Mouse (Mus musculus) erythroblast, adult 5-6 weeks (primary cell): ENCODE measurements around the gene Nkapd1. TPM values are rescaled to one million over a fixed set of nuclear protein-coding genes. Genes with fewer than 3 reads are reported as not detected.
"Not testable (repeated sequence)": the region's sequence is repeated elsewhere in the genome, so short reads cannot be mapped to it uniquely, and the experiment has no call there.

Experiments used
- ATAC-seq: replicated peaks from 2 replicates; pipeline ENCODE4 v1.8.0; 2016; ENCODE audit warnings: moderate number of reproducible peaks, mild to moderate bottlenecking, moderate TSS enrichment, inconsistent platforms; ENCODE audit not compliant: poor library complexity, low FRiP score, severe bottlenecking
- total RNA-seq, 2 experiments: library from RNA; stranded (forward) in 1 of 2; stranded (reverse) in 1 of 2; fragments of 150-400 nt in 1 of 2; fragments of 200-764, 138-1000 nt in 1 of 2; gene quantifications; 2 replicates each; pipeline versions ENCODE4 v1.2.3 to v1.2.4; 2015 to 2017; ENCODE audit warnings: low replicate concordance in 2 of 2

The Nkapd1 gene
- total RNA-seq (2015; ENCODE audit: low replicate concordance): 9.0 and 15.3 TPM in 2 replicates
- 5.3 and 7.2 TPM in 2 replicates for total RNA-seq (2017; ENCODE audit: low replicate concordance)

DNA sequence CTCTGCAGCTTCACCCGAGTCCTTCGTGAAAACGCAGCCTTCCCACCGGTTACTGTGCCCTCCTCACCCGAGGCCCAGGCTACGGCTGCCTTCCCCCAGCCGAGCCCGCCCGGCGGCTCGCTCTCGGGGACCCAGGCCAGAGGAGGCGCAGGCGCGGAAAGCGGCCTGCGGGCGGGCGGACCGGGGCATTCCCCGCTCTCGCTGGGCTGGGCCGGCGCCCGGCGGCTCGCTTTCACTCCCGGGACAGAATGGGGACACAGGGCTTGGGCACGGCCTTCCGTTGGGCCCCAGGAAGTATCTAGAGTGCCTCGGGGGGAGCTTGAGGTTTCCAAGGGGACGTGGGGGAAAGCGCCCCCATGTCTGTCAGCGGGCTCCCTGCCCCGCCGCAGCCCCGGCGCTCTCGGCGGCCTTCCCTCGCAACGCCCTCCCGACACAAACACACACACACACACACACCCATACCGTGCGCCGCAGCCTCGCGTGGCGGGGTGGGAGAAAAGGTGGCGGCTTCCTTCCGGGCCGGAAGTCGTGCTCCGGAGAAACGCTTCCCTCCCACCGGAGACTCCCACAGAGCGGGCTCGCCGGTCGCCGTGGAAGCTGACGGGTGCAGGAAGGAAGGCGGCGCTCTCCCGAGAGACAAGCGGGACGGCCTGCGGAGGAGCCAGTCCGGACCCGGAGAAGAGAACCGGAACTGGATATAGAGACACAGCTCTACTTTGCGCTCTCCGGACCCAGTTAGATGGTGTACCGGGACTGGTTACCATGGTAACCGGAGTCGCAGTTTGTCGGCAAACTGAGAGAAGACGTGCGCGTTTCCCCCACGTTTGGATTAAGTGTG is at the start of gene Nkapd1, which contains the start of gene Pih1d2:
Gene Nkapd1, minus strand, starts transcription at position 699 of the 838 bp plus-strand sequence.
Gene Pih1d2, plus strand, starts transcription at position 556 of the 838 bp plus-strand sequence.
- peak; percentile 91 for ATAC-seq

DNA sequence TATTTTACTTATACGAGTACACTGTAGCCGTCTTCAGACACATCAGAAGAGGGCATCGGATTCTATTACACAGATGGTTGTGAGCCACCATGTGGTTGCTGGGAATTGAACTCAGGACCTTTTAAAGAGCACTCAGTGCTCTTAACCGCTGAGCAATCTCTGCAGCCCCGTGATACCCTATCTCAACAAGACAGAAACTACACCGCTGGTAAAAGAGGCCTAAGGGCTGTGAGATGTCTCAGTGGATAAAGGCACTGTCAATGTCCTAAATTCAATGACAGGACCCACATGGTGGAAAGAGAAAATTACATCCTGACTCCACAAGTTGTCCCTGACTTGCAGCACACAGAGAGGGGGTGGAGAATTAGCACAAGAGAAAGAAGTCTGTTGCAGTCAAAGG is 49.2 kb upstream of the Nkapd1 start:
- ATAC-seq: no peak

DNA sequence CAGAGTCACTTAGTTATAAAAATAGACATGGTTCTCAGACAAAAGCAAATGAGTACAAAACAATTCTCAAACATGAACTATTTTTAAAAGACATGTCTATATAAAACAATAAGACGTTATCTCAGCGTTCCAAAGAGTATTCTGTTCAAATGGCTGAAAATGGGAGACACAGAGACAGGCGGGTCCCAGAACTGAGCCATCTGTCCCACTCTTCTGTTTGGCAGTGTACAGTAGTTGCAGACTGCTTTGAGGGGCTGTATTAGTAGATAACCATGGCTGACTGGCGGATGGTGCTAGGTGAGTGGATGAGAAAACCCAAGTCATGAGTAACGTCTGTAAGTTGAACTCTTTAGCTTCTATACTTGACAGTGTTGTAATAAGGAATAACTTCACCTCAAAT is 47.6 kb upstream of the Nkapd1 start:
- no peak for ATAC-seq

DNA sequence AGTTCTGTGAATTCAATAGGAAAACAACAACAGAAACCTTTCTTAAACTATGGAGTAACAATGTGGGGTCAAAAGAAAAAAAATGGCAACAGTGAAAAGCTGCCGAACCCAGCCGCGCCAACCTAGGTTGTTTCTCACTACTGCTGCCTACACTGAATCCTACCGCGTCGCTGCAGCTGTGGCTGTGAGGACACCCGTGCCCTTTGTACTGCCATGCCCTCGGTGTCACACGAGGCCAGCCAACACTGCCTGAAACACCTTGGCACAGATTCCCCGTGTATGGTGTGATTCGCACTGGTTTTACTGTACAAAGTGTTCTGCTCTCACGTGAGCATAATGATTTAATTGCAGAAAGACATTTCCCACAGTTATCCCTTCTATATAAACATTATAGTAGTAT is 43.2 kb upstream of the Nkapd1 start:
- no peak for ATAC-seq

DNA sequence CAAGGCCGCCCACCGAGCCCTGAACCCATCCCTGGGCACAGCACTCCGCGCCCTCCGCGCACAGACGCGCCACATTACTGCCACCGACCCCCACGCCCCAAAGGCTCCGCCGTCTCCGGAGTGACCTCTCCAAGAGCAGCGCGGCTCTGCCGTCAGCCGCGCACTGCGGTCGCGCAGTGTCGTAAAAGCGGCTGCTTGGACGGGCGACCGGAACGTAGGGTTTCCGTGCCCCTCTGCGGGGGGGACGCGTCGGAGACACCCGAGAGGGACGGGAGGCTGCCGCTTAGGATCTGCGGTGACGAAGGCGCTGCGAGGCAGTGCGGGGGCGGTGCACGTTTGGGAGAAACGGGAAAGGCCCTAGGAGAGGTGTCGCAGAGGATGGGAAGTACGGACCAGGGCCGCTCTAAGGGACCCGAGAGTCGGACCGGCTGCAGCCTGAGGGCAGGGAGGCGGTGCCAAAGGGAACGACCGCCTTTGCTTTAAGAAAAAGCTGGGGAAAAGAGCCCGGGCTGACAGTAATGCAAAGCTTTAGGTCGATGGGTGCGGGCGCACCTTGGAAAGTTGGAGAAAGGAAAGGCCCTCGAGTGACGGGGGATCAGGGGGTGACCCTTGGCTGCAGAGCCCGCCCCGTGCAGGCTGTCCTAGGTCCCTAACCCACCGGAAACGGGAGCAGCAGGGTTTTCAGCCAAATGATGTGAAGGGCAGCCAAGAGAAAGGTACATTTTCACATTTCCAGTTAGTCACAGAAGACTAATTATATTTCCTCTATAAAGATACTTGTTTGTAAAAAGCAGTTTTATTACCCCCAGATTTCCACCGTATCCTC is 42.3 kb upstream of the Nkapd1 start, which contains the start of gene Dlat:
Gene Dlat, minus strand, starts transcription at position 389 of the 826 bp plus-strand sequence.
- peak; percentile 95 for ATAC-seq

DNA sequence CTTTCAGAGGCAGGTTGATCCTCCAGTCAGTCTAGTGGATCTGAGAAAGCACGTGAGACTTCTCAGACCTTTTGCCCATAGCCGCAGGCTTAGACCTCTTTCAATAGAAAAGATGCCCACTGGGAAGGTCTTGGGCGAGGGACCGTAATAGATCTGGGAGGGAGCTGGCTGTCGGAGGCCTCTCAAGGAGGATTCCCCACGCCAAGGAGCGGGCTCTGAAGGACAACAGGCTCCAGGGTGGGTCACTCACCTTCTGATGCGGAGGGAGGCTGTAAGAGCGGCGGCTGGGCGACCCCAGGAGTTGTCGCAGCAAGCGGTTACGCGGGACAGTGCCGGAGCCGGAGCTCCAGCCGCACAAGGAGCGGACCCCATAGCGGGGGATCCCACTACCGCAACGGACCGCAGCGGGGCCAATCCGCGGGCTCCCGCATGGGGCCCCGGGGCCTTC is 41.7 kb upstream of the Nkapd1 start:
- ATAC-seq: no peak; the same call in 1 of the 2 replicates

DNA sequence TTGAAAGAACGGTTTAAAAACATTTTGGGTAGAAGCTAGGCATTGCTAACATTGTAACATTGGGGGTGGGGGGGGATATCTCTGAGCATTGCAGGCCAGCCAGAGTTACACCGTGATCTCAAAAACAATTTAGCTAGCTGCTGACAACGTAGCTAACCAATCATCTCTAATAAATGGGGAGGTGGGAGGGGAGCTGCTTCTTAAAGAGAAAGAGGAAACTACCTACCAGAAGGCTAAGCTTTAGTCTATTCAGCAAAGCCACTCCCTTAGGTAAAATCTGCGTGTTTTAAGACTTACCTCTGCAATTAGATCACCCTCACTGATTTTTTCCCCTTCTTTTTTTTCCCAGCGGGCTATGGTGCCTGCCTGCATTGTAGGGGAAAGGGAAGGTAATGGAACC is 41.1 kb upstream of the Nkapd1 start:
- ATAC-seq: no peak

DNA sequence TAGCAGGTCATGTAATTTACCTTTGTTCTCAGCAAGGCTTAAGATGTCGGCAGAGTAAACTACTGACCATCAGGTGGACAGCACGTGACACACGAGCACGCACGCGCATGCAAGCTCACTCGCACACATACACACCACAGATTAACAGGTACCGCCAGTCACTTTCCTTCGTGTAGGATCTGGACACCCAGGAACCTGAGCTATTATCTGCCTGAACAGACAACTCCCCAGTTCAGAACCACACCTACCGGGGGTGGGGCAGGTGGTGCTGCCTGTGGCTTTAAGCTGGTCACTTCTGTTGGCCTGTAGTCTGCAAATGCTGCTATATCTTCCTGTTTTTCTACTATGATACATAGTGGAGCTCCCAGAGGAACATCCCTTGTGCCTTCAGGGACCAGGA is 33.2 kb upstream of the Nkapd1 start:
- ATAC-seq: peak; percentile 88

DNA sequence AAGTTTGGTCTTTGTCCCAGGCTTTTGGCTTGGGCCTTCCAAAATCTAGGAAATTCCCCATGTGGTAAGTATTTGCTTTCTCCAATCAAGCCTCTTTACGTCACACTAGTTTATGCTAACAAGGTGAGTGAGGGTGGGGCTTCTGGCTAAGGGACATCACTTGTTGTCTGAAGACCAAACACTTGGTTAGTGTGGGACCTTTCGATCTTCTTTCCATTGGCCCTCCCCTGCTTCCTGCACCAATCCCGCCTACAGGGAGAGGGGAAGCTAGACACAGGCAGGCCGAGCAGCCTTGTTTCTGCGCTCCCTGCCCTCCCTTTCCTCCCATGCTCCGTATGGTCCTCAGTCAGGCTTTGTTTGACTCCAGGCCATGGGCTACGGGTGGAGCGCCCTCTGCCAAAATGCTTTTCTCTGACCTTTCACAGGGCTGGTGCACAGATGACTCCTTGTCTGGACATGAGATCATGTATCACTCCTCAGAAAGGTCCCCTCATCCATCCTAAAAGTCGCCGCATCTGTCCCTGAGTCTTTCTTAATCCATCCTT is 29.6 kb upstream of the Nkapd1 start:
- no peak for ATAC-seq

DNA sequence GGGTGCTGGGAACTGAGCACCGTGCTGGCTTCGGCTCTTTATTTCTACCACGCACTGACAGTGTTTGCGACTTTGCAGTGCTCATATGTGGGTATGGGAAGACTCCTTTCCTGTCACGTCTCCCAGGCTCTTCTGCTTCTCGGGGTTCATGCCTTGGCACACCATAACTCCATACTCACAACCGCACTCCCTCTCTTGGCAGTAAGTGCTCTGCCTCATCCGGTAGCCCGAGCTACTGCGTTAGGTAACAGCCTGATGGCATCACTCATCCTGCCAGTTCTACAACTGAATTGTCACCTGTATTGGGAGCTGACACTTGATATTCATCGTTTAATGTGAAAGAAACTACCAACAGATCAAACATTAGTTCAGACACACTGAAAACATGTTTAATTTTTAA is 17.0 kb upstream of the Nkapd1 start:
- ATAC-seq: no peak

DNA sequence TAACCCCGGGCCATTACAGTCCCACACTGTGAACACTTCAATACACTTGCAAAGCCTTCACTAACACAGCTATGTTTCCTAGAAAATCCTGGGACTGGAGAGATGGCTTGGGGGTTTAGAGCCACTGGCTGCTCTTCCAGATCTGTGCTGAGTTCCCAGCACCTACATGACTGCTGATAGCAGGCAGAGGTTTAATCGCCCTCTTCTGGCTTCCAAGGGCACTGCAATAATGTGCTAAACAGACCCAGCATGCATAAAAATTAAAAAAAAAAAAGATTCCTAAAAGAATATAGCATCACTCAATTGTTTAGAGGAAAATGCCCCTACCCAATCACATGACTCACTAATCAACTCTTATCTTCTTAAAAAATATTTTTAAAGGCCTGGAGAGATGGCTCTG is 15.8 kb upstream of the Nkapd1 start:
- peak; percentile 80 for ATAC-seq

DNA sequence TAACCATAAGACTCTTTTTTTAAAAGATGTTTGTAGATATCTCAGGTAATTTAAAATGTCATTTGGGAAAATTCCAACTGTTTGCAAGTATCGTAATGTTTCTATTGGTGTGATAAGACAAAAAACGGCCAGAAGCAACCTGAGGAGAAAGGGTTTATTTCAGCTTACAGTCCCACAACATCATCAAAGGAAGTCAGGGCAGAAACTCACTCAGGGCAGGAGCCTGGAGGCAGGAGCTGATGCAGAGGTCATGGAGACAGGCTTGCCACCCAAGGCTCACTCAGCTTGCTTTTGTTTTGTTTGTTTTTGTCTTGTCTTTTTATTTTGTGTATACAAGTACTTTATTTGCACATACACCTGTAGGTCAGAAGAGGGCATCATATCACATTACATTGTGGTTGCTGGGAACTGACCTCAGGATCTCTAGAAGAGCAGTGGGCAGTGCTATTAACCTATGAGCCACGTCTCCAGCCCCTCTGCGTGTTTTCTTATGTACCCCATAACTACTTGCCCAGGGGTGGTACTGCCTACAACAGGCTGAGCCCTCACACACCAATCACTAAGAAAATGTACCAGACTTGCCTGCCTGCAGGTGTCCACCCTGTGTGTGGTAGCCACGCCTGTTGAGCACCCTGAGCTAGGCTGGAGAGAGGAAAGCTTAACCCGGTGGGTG is 14.9 kb upstream of the Nkapd1 start:
- ATAC-seq: no peak

DNA sequence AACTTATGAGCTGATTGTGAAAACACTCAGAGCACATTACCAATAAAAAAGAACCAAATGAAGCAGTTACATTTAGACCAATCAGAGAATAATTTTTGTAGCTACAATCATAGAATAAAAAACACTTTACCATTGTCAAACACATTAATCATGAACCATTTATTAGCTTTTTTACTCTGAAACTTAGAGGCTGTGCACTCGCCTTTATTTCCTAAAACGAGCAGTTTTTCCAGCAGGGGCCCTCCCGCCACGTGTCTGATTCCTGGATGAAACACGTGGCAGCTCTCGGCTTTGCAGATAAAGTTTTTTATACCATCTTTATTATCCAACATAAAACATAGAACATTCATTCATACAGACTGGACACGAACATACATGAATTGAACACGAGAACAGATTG is 13.6 kb upstream of the Nkapd1 start:
- ATAC-seq: not testable (repeated sequence)

DNA sequence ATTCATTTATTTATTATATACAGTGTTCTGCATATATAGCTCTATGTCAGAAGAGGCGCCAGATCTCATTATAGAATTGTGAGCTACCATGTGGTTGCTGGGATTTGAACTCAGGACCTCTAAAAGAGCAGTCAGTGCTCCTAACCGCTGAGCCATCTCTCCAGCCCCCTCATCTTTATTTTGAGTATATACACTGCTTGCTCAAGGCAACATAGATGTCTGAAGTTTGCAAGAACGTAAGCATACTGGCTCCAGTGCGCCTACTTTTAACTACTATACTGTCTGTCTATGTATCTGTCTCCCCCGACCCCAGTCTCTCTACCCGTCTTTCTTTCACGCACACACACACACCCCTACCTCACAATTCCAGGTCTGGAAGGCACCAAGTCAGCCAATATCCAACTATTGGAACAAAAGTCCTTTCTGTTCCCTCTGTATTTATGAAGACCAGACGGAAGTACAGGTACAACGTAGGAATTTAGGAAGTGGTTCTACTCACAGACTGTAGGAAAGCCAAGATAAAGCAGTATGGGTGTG is 598 bp upstream of the Nkapd1 start:
- no peak for ATAC-seq

DNA sequence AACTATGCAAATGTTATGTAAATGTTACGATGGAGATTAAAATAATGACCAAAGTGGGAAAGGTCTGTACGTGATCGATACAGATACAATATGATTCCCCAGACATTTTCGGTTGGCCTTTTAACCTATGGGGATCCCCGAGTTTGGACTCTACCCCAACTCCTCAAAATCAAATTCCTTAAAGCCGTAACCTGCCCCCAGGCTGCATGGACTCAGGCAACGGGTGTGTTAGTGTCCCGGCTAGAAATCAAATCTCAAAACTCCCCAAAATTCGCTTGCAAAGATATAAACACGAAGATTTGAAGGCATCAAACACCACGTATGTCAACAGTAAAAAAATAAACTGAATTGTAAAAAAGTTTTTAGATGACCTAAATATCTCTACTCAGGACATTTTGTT is 1.1 kb downstream of the Nkapd1 start:
- ATAC-seq: no peak

DNA sequence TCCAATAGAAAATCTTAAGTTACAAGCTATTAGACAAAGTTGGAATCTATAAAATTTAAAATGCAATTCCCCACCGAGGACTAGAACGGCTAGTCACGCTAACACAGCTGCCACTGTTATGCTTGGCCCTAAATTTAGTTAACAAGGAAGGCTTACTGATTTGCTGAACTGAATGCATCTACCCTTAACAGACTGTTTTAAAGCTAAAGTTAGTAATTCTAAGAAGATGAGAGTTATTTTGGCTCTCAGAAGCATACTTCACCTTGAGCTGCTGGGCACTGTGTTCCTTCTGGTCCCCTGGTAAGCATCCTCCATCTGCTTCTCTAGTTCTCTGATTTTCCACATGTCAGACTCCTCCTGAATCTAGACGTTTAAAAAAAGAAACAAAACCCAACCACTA is 5.1 kb downstream of the Nkapd1 start:
- no peak for ATAC-seq

DNA sequence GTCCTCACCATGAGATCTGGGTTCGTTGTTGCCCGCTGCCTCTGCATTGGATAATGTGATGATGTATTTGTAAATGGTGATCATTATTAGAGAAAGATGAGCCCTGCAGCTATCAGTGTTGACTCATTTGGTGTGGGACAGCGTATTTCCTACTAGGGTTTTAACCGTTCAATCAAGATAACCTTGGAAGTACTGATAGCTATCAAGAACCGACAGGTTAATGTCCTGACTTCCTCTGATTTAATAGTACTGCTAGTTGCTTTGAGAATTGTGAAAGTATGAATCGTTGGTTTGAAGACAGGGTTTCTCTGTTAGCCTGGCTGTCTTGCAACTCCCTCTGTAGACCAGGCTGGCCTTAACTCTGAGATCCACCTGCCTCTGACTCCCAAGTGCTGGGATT is 12.9 kb downstream of the Nkapd1 start:
- peak; percentile 34 for ATAC-seq

DNA sequence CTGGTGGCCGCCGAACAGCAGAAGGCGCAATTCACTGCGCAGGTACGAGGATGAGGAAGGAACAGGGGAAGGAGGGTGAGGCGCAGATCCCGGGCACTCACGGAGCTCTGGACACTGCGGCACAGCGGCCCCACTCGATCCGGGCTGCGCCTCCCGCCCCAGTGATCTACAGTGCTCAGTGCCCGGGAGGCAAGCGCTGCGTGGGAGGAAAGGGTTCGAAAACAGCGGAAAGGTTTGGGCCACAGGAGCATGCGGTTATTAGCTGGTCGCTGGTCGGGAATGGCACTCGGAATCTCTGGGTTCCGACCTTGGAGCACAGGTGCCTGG is 13.3 kb downstream of the Nkapd1 start:
- peak; percentile 79 for ATAC-seq

DNA sequence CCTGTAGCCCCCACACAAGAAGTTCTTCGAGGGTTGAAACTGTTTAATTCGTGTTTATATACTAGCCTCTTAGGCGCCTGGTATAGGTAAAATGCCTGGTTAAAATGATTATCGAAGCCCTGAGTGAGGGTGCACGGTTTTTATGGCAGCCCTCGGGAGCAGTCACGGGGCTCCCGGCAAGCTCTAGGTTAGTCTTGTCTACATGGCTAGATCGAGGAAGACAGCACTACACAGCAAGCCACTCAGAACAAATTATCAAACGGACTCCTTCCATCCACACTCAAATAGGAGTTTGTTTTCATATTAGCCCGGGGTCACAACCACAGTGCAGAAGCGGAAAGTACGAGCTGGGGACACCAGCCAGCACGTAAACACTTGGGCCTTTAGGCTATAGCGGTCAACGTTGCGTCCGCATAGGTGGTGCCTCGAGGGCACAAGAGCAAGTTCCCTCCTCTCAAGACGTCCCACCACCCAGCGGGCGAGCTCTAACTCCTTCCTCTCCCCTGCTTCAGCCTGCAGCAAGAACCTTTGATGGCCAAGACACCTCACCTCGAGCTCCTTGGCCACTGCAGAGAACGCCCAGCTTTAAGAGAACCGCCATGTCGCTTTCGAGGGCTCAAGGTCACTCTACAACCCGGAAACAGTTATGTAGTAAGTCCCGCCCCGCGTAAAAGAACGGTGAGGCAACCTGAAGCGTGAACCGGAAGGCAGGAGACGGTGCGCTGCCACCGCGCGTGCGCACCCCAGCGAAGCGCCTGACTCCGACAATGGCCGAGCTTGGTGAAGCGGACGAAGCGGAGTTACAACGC is 13.9 kb downstream of the Nkapd1 start, which contains the start of the genes Sdhd and Timm8b:
Gene Sdhd, minus strand, starts transcription at position 624 of the 809 bp plus-strand sequence.
Gene Timm8b, plus strand, starts transcription at position 722 of the 809 bp plus-strand sequence.
- ATAC-seq: peak; percentile 97
